Mouse (Mus musculus) megakaryocyte, embryonic 14.5 days (primary cell): ENCODE results near the gene Lcmt1.

Experiments used
- FLI1 ChIP-seq: IDR thresholded peaks from 2 replicates; pipeline ENCODE4 v1.6.1; 2012; ENCODE audit warnings: low read length, inconsistent platforms, mixed read lengths
- GATA1 ChIP-seq: IDR thresholded peaks from 3 replicates; pipeline ENCODE4 v1.6.1; 2012; ENCODE audit warnings: mixed read lengths, low read length, inconsistent platforms, borderline replicate concordance

- TF ChIP-seq FLI1 (no peak), GATA1 (no peak)
Observed at GRCm38 (mm10) chr7:123341896-123342295, 27.7 kb upstream of the Lcmt1 start.
